Mouse (Mus musculus) myocyte (in vitro differentiated cells): ENCODE data around the gene Cfap299. TPM values are rescaled to one million over a fixed set of nuclear protein-coding genes. Genes with fewer than 3 reads are reported as not detected.

Experiments used
- H3K27me3 ChIP-seq: one replicate; pipeline ENCODE4 v1.6.1; 2011; ENCODE audit not compliant: control insufficient read depth, insufficient read depth, insufficient read length
- H3K36me3 ChIP-seq: one replicate; pipeline ENCODE4 v1.6.1; 2011; ENCODE audit not compliant: control insufficient read depth, insufficient read depth
- H3K4me2 ChIP-seq: one replicate; pipeline ENCODE4 v1.6.1; 2011; ENCODE audit warnings: low read depth, control low read depth
- H3K4me3 ChIP-seq: one replicate; pipeline ENCODE4 v1.5.1; 2011; ENCODE audit warnings: mild to moderate bottlenecking, control low read depth, moderate library complexity
- H3K79me2 ChIP-seq: one replicate; pipeline ENCODE4 v1.6.1; 2011; ENCODE audit not compliant: control insufficient read depth, insufficient read depth
- H3ac ChIP-seq: one replicate; pipeline ENCODE4 v1.6.1; 2011; ENCODE audit not compliant: control insufficient read depth, insufficient read length
- CEBPB ChIP-seq: IDR thresholded peaks from 2 replicates; pipeline ENCODE4 v1.6.1; 2011; ENCODE audit warnings: mild to moderate bottlenecking, moderate library complexity; ENCODE audit not compliant: poor library complexity, insufficient read depth, severe bottlenecking
- E2F4 ChIP-seq: IDR thresholded peaks from one replicate; pipeline ENCODE4 v1.6.1; 2011; ENCODE audit warnings: mild to moderate bottlenecking, control low read depth, moderate library complexity; ENCODE audit not compliant: insufficient read depth
- MAX ChIP-seq: IDR thresholded peaks from one replicate; pipeline ENCODE4 v1.6.1; 2011; ENCODE audit warnings: low read depth, mild to moderate bottlenecking, control low read depth
- MYOD1 ChIP-seq, 3 experiments: IDR thresholded peaks; one replicate each; pipeline ENCODE4 v1.6.1; 2011; ENCODE audit warnings: control low read depth in 2 of 3, low read depth in 2 of 3, mild to moderate bottlenecking in 2 of 3, moderate library complexity in 1 of 3; ENCODE audit not compliant: insufficient read length in 2 of 3, control insufficient read depth in 1 of 3
- MYOG ChIP-seq, 3 experiments: IDR thresholded peaks; one replicate each; pipeline ENCODE4 v1.6.1; 2011; ENCODE audit warnings: control low read depth in 2 of 3, low read depth in 2 of 3, mild to moderate bottlenecking in 2 of 3; ENCODE audit not compliant: insufficient read length in 2 of 3, control insufficient read depth in 1 of 3, insufficient read depth in 1 of 3
- POLR2A ChIP-seq: IDR thresholded peaks from one replicate; pipeline ENCODE4 v1.6.1; 2011; ENCODE audit warnings: low read depth, mild to moderate bottlenecking, control low read depth, moderate library complexity; ENCODE audit not compliant: insufficient read length
- POLR2AphosphoS2 ChIP-seq: IDR thresholded peaks from one replicate; pipeline ENCODE4 v1.6.1; 2011; ENCODE audit warnings: low read depth, control low read depth; ENCODE audit not compliant: insufficient read length
- REST ChIP-seq: IDR thresholded peaks from one replicate; pipeline ENCODE4 v1.6.1; 2011; ENCODE audit warnings: mild to moderate bottlenecking, control low read depth, moderate library complexity; ENCODE audit not compliant: insufficient read depth, insufficient read length
- SRF ChIP-seq: IDR thresholded peaks from one replicate; pipeline ENCODE4 v1.6.1; 2011; ENCODE audit warnings: low read depth; ENCODE audit not compliant: control insufficient read depth, insufficient read length
- TCF12 ChIP-seq: IDR thresholded peaks from one replicate; pipeline ENCODE4 v1.6.1; 2011; ENCODE audit warnings: mild to moderate bottlenecking, control low read depth; ENCODE audit not compliant: poor library complexity, insufficient read depth, severe bottlenecking
- TCF3 ChIP-seq: IDR thresholded peaks from one replicate; pipeline ENCODE4 v1.6.1; 2011; ENCODE audit warnings: low read depth, control low read depth; ENCODE audit not compliant: insufficient read length
- USF1 ChIP-seq: IDR thresholded peaks from one replicate; pipeline ENCODE4 v1.6.1; 2011; ENCODE audit warnings: low read depth, mild to moderate bottlenecking, control low read depth, moderate library complexity
- polyA plus RNA-seq: library from polyadenylated mRNA; unstranded; fragments of >200 nt; fragmentation: generic; extraction: Trizol; gene quantifications from one replicate; pipeline ENCODE4 v1.2.1, GENCODE M21; 2012; ENCODE audit warnings: missing spikeins

Gene Cfap299
- polyA plus RNA-seq, 1 experiment, result not detected

- no peak overlapping the region for H3ac ChIP-seq
- no peaks in the 10 kb centered on the region for H3K36me3 ChIP-seq
- no peaks in the 10 kb centered on the region for H3K79me2 ChIP-seq
- no peak overlapping the region for H3K4me2 ChIP-seq
- no peak overlapping the region for H3K4me3 ChIP-seq
- H3K27me3 ChIP-seq, result peaks cover 12% of the 10 kb centered on the region
- TF ChIP-seq POLR2A (no peak), MYOD1 (IDR thresholded peaks at IDR 0.05; ENCODE audit: control insufficient read depth in 1 of 3, insufficient read length in 2 of 3, low read depth in 2 of 3) (no peak), CEBPB (no peak), MAX (no peak), POLR2AphosphoS2 (no peak), E2F4 (no peak), SRF (no peak), TCF12 (no peak), MYOG (IDR thresholded peaks at IDR 0.05; ENCODE audit: control insufficient read depth in 1 of 3, insufficient read depth in 1 of 3, insufficient read length in 2 of 3, low read depth in 2 of 3) (no peak), REST (no peak), USF1 (no peak), TCF3 (no peak)
These were observed 459.5 kb downstream of the Cfap299 start for GRCm38 (mm10) chr5:98788568-98788967.

- TF ChIP-seq POLR2A (no peak), USF1 (no peak), MYOD1 (IDR thresholded peaks at IDR 0.05; ENCODE audit: control insufficient read depth in 1 of 3, insufficient read length in 2 of 3, low read depth in 2 of 3) (no peak), CEBPB (no peak)
These were observed 461.9 kb downstream of the Cfap299 start for GRCm38 (mm10) chr5:98790894-98791607.

GRCm38 (mm10) chr5:98801495-98801894 lies 472.4 kb downstream of the Cfap299 start:
- Histone ChIP-seq H3ac (no peak overlapping the region), H3K4me2 (no peak overlapping the region), H3K79me2 (no peaks in the 10 kb centered on the region), H3K27me3 (no peaks in the 10 kb centered on the region), H3K36me3 (no peaks in the 10 kb centered on the region), H3K4me3 (no peak overlapping the region)
- TF ChIP-seq TCF3 (no peak), POLR2AphosphoS2 (no peak), MYOG (IDR thresholded peaks at IDR 0.05; ENCODE audit: control insufficient read depth in 1 of 3, insufficient read depth in 1 of 3, insufficient read length in 2 of 3, low read depth in 2 of 3) (no peak), E2F4 (no peak), CEBPB (no peak), MAX (no peak), REST (no peak), TCF12 (no peak), USF1 (no peak)

More at GRCm38 (mm10) chr5:98790894-98791607, 461.9 kb downstream of the Cfap299 start:
- Histone ChIP-seq H3K79me2 (no peaks in the 10 kb centered on the region), H3K36me3 (no peaks in the 10 kb centered on the region), H3K4me2 (no peak overlapping the region), H3K4me3 (no peak overlapping the region), H3K27me3 (peaks cover 12% of the 10 kb centered on the region), H3ac (no peak overlapping the region)

GRCm38 (mm10) chr5:98804761-98805160 lies 475.7 kb downstream of the Cfap299 start:
- Histone ChIP-seq H3ac (no peak overlapping the region), H3K4me3 (no peak overlapping the region), H3K27me3 (peaks cover 5% of the 10 kb centered on the region), H3K4me2 (no peak overlapping the region), H3K36me3 (no peaks in the 10 kb centered on the region), H3K79me2 (no peaks in the 10 kb centered on the region)
- no peak for TF ChIP-seq POLR2AphosphoS2
- no peak for TF ChIP-seq TCF3
- TF ChIP-seq SRF, result no peak
- no peak for TF ChIP-seq MAX
- TF ChIP-seq REST, result no peak
- no peak for TF ChIP-seq TCF12
- TF ChIP-seq POLR2A, result no peak

- Histone ChIP-seq H3K36me3 (no peaks in the 10 kb centered on the region), H3K27me3 (peaks cover 5% of the 10 kb centered on the region)
- TF ChIP-seq MYOG (IDR thresholded peaks at IDR 0.05; ENCODE audit: control insufficient read depth in 1 of 3, insufficient read depth in 1 of 3, insufficient read length in 2 of 3, low read depth in 2 of 3), result no peak
- TF ChIP-seq TCF3, result no peak
- no peak for TF ChIP-seq MYOD1 (IDR thresholded peaks at IDR 0.05; ENCODE audit: control insufficient read depth in 1 of 3, insufficient read length in 2 of 3, low read depth in 2 of 3)
- TF ChIP-seq USF1, result no peak
- no peak for TF ChIP-seq TCF12
- TF ChIP-seq SRF, result no peak
- TF ChIP-seq REST, result no peak
- no peak for TF ChIP-seq POLR2AphosphoS2
- TF ChIP-seq MAX, result no peak
- TF ChIP-seq CEBPB, result no peak
- TF ChIP-seq POLR2A, result no peak
- TF ChIP-seq E2F4, result no peak
These were observed 477.4 kb downstream of the Cfap299 start for GRCm38 (mm10) chr5:98806492-98806891.

More at GRCm38 (mm10) chr5:98806492-98806891, 477.4 kb downstream of the Cfap299 start:
- H3K79me2 ChIP-seq, result no peaks in the 10 kb centered on the region
- no peak overlapping the region for H3ac ChIP-seq
- H3K4me3 ChIP-seq, result no peak overlapping the region
- no peak overlapping the region for H3K4me2 ChIP-seq
